Mouse (Mus musculus): ENCODE data around the gene Srebf1. TPM values are rescaled to one million over a fixed set of nuclear protein-coding genes. Genes with fewer than 3 reads are reported as not detected.

Gene Srebf1
- 64.1 TPM for polyA plus RNA-seq (2012; fragmentation: generic; extraction: Trizol)
- long read RNA-seq, experiment 1, full-length matches to known transcripts: 11 of 35 reads
- long read RNA-seq, experiment 1, partial matches to known transcripts: 11 of 35 reads
- long read RNA-seq, experiment 1, other reads (novel, unspliced or antisense): 13 of 35 reads
- long read RNA-seq, experiment 2, full-length matches to known transcripts: 264 of 401 reads
- long read RNA-seq, experiment 2, partial matches to known transcripts: 18 of 401 reads
- long read RNA-seq, experiment 2, other reads (novel, unspliced or antisense): 119 of 401 reads

DNA sequence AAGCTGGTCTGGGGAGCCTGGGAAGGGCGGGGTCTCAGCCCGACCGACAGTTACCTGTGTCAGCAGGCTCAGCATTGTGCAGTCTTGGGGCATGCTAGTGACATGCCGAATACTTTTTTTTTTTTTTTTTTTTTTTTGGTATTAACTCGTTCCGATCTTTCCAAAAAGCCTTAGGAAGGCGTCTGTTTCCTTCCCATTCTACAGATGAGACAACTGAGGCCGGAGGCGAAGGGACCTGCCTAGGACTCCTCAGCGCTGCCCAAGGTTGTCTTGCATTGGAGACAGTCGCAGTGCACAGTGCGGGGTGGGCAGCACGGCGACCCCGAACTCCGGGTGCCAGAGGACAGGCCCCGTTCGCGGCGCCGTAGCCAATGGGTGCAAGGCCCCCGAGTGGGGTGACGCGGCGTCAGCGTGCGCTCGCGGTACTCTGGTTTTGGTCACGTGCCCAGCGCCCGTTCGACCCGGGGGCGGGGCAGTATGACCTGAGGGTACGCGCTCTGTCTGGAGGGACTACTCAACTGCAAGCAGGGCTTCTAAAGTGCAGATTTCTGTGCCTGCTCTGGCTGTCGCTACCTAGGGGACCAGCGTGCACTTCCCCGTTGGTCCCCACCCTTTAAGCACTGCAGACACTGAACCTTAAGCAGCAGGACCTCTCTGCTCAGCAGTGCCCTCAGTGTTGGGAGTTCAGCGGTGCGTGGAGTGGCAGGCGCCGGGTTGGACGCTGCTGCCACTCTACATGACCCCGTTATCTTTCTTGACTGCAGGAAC is at the start of gene Srebf1:
TSS of gene Srebf1 (minus strand) at position 113 of the 768 bp plus-strand sequence.
- peak; percentile 94 for TF ChIP-seq USF1 (IDR thresholded peaks at IDR 0.05; ENCODE audit: low read depth)
- no peak for TF ChIP-seq CTCF (IDR thresholded peaks at IDR 0.05; ENCODE audit: control insufficient read depth, insufficient read depth, insufficient read length)
- H3K27me3 ChIP-seq (ENCODE audit: control insufficient read depth, insufficient read depth, insufficient read length): no peaks in the 10 kb centered on the region
- peak within 1 kb of the TSS; percentile 86 for H3ac ChIP-seq (ENCODE audit: control insufficient read depth, insufficient read length, low read depth)
- peaks cover 12% of the 10 kb centered on the region for H3K36me3 ChIP-seq (ENCODE audit: control insufficient read depth, insufficient read depth)
- peaks cover 17% of the 10 kb centered on the region for H3K79me3 ChIP-seq (ENCODE audit: low read depth)
- peaks cover 27% of the 10 kb centered on the region for H3K79me2 ChIP-seq (ENCODE audit: control insufficient read depth, insufficient read depth)
- H3K4me3 ChIP-seq (ENCODE audit: insufficient read depth, poor library complexity, severe bottlenecking): peak within 1 kb of the TSS; percentile 29

DNA sequence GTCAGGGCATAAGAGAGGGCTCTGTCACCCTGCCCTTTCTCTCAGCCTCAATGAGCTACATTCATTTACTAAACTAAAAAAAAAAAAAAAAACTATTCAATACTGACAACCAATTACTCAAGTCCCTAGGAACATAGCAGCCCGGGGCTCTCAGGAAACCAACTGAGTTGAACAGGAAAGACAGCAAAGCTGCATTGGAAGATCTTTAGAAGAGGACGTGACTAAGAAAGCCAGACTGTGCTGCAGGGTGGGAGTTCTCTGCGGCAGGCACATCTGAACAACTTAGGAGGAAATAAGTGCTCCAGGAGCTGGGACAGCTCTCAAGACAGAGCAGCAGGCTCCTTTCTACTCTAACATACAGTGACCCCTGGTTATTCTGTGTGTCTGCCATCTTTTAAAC is 46.2 kb upstream of the Srebf1 start:
- TF ChIP-seq FOSL1 (IDR thresholded peaks at IDR 0.05; ENCODE audit: insufficient read depth, low read length, poor library complexity, severe bottlenecking) (no peak), CEBPB (IDR thresholded peaks at IDR 0.05; ENCODE audit: low read depth) (no peak), MAX (IDR thresholded peaks at IDR 0.05) (no peak), CTCF (IDR thresholded peaks at IDR 0.05; ENCODE audit: control insufficient read depth, insufficient read depth, insufficient read length) (no peak), MYOG (IDR thresholded peaks at IDR 0.05; ENCODE audit: control insufficient read depth, extremely low read depth, insufficient read length) (no peak), MYOD1 (IDR thresholded peaks at IDR 0.05; ENCODE audit: control insufficient read depth, insufficient read length, low read depth) (no peak), USF1 (IDR thresholded peaks at IDR 0.05; ENCODE audit: low read depth) (no peak)
- peaks cover 3% of the 10 kb centered on the region for H3K36me3 ChIP-seq (ENCODE audit: control insufficient read depth, insufficient read depth)
- H3ac ChIP-seq (ENCODE audit: control insufficient read depth, insufficient read length, low read depth): no peak overlapping the region
- H3K27me3 ChIP-seq (ENCODE audit: control insufficient read depth, insufficient read depth, insufficient read length): no peaks in the 10 kb centered on the region
- no peak overlapping the region for H3K4me3 ChIP-seq (ENCODE audit: insufficient read depth, poor library complexity, severe bottlenecking)
- no peaks in the 10 kb centered on the region for H3K79me3 ChIP-seq (ENCODE audit: low read depth)
- no peaks in the 10 kb centered on the region for H3K79me2 ChIP-seq (ENCODE audit: control insufficient read depth, insufficient read depth)

DNA sequence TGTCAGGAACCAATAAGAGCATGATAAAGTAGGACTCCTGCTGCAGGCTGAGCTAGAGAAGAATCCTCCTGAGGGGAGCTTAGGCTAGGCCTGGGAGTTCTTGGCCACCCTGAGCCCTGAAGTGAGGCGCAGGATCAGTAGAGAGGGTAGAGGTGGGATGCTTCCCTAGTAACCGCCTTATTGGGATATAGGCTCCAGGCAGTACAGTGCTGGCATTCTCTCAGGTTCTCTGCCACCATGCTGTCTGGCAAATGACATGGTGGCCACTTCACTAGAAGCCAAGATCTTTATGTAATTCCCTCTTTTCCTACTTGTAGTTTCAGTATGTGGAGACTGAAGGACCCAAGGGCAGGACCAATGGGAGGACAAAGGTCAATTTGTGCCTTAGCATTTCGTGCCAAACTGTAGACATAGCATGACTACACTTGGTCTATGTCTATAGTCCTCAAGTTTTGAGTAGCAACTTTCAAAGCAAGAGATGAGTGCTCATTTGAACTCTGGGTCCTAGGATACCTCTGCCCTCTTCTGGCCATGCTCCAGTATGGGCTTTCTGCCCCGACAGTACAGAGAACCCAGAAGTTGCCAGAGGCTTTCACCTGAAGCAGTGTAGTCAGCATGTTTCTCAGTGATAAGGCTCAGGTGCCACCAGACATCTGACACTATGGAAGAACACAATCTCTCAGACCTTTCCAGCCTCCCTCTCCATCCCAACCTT is 43.0 kb upstream of the Srebf1 start:
- H3ac ChIP-seq (ENCODE audit: control insufficient read depth, insufficient read length, low read depth): no peak overlapping the region
- TF ChIP-seq FOSL1 (IDR thresholded peaks at IDR 0.05; ENCODE audit: insufficient read depth, low read length, poor library complexity, severe bottlenecking): no peak
- no peak for TF ChIP-seq MYOD1 (IDR thresholded peaks at IDR 0.05; ENCODE audit: control insufficient read depth, insufficient read length, low read depth)
- TF ChIP-seq CTCF (IDR thresholded peaks at IDR 0.05; ENCODE audit: control insufficient read depth, insufficient read depth, insufficient read length): no peak
- no peak overlapping the region for H3K4me3 ChIP-seq (ENCODE audit: insufficient read depth, poor library complexity, severe bottlenecking)
- no peaks in the 10 kb centered on the region for H3K79me2 ChIP-seq (ENCODE audit: control insufficient read depth, insufficient read depth)
- peaks cover 3% of the 10 kb centered on the region for H3K36me3 ChIP-seq (ENCODE audit: control insufficient read depth, insufficient read depth)
- no peaks in the 10 kb centered on the region for H3K27me3 ChIP-seq (ENCODE audit: control insufficient read depth, insufficient read depth, insufficient read length)
- H3K79me3 ChIP-seq (ENCODE audit: low read depth): no peaks in the 10 kb centered on the region

- TF ChIP-seq CTCF (IDR thresholded peaks at IDR 0.05; ENCODE audit: control insufficient read depth, insufficient read depth, insufficient read length): no peak
- TF ChIP-seq CEBPB (IDR thresholded peaks at IDR 0.05; ENCODE audit: low read depth): no peak
- no peak for TF ChIP-seq MAX (IDR thresholded peaks at IDR 0.05)
- TF ChIP-seq FOSL1 (IDR thresholded peaks at IDR 0.05; ENCODE audit: insufficient read depth, low read length, poor library complexity, severe bottlenecking): no peak
- no peak for TF ChIP-seq USF1 (IDR thresholded peaks at IDR 0.05; ENCODE audit: low read depth)
- no peak for TF ChIP-seq MYOD1 (IDR thresholded peaks at IDR 0.05; ENCODE audit: control insufficient read depth, insufficient read length, low read depth)
- TF ChIP-seq MYOG (IDR thresholded peaks at IDR 0.05; ENCODE audit: control insufficient read depth, extremely low read depth, insufficient read length): no peak
- no peak overlapping the region for H3ac ChIP-seq (ENCODE audit: control insufficient read depth, insufficient read length, low read depth)
Observed at GRCm38 (mm10) chr11:60264651-60265050, 42.3 kb upstream of the Srebf1 start.

DNA sequence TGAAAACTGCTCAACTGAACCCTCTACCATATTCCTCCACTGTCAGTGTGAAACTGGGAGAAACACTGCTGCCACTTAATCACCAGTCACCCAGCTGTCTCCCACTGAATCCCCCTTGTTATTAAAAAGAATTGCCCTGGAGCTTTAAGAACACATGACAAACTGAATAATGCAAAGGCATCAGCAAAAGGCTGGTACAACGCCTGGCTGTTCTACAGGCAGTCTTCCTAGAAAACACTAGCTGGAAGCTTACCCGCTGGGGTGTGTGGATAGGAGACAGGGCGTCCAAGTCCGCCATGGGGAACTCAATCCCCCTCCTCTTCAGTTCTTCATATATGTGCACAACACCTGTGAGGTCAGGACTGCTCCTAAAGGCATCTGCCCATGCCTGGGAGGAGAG is 40.0 kb upstream of the Srebf1 start:
- Histone ChIP-seq H3K79me2 (ENCODE audit: control insufficient read depth, insufficient read depth) (no peaks in the 10 kb centered on the region), H3K79me3 (ENCODE audit: low read depth) (no peaks in the 10 kb centered on the region), H3K27me3 (ENCODE audit: control insufficient read depth, insufficient read depth, insufficient read length) (no peaks in the 10 kb centered on the region), H3ac (ENCODE audit: control insufficient read depth, insufficient read length, low read depth) (no peak overlapping the region), H3K4me3 (ENCODE audit: insufficient read depth, poor library complexity, severe bottlenecking) (no peak overlapping the region), H3K36me3 (ENCODE audit: control insufficient read depth, insufficient read depth) (peaks cover under 1% of the 10 kb centered on the region)
- TF ChIP-seq FOSL1 (IDR thresholded peaks at IDR 0.05; ENCODE audit: insufficient read depth, low read length, poor library complexity, severe bottlenecking) (no peak), USF1 (IDR thresholded peaks at IDR 0.05; ENCODE audit: low read depth) (no peak), MYOD1 (IDR thresholded peaks at IDR 0.05; ENCODE audit: control insufficient read depth, insufficient read length, low read depth) (no peak), MYOG (IDR thresholded peaks at IDR 0.05; ENCODE audit: control insufficient read depth, extremely low read depth, insufficient read length) (no peak), MAX (IDR thresholded peaks at IDR 0.05) (no peak), CEBPB (IDR thresholded peaks at IDR 0.05; ENCODE audit: low read depth) (no peak), CTCF (IDR thresholded peaks at IDR 0.05; ENCODE audit: control insufficient read depth, insufficient read depth, insufficient read length) (no peak)

More at GRCm38 (mm10) chr11:60264651-60265050, 42.3 kb upstream of the Srebf1 start:
- H3K36me3 ChIP-seq (ENCODE audit: control insufficient read depth, insufficient read depth): peaks cover 3% of the 10 kb centered on the region
- H3K4me3 ChIP-seq (ENCODE audit: insufficient read depth, poor library complexity, severe bottlenecking): no peak overlapping the region
- H3K27me3 ChIP-seq (ENCODE audit: control insufficient read depth, insufficient read depth, insufficient read length): no peaks in the 10 kb centered on the region
- H3K79me3 ChIP-seq (ENCODE audit: low read depth): no peaks in the 10 kb centered on the region
- no peaks in the 10 kb centered on the region for H3K79me2 ChIP-seq (ENCODE audit: control insufficient read depth, insufficient read depth)

Measured in C2C12 (cell line).